Mouse (Mus musculus): ENCODE results near the gene Olfr1095. TPM values are rescaled to one million over a fixed set of nuclear protein-coding genes. Genes with fewer than 3 reads are reported as not detected.

Gene Olfr1095
- not detected in 2 replicates for polyA plus RNA-seq (2015; fragmentation: Nextera tagmentation; extraction: Ambion mirVana)

DNA sequence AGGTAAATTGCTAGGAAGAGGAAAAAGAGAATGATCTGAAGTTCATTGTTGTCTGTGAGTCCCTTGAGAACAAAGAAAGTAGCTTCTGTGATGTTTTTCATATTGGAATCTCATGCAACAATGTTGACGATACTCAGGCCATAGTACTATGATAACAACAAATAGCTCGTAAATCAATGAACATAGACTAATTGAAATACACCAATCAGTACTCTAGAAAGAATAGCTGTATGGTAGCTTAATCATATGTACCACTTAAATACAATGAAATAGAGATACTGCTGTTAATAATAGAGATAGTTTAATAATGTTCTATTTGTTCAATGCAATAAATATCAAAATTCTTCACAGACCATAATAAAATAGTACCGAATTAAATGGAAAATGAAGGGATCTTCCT lies at the start of gene Olfr1095:
Gene Olfr1095, minus strand, starts transcription at position 101 of the 400 bp plus-strand sequence.
- no peak within 1 kb of the TSS for H3K27ac ChIP-seq
- no peak within 1 kb of the TSS for H3K4me2 ChIP-seq
- no peaks in the 10 kb centered on the region for H3K4me1 ChIP-seq
- no peaks in the 10 kb centered on the region for H3K9me3 ChIP-seq
- no peaks in the 10 kb centered on the region for H3K27me3 ChIP-seq
- no peak for ATAC-seq (ENCODE audit: insufficient number of reproducible peaks, insufficient read depth, low FRiP score, low TSS enrichment, low read depth)
- no peaks in the 10 kb centered on the region for H3K36me3 ChIP-seq
- 90% methylated on average over 3 of the region's 3 CpGs for WGBS
- no peak within 1 kb of the TSS for H3K4me3 ChIP-seq
- no peak within 1 kb of the TSS for H3K9ac ChIP-seq

DNA sequence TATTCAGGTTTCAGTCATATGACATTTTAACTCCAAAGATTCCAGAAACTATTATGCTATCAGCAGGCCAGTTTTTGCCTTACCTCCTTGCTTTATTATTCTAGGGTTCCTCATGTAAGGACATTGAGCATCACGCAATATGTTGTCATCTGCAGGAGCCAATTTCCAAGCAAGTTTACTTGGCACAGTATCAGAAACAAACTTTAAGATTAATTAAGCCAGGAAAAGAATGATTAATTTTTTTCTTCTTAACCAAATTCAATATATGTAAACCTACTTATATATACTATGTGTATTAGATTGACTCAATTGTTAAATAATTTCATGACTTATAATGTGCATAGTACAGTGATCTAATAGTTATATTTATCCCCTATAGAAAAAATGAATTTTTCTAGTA lies 40.6 kb upstream of the Olfr1095 start, which contains the start of gene Olfr1097:
Gene Olfr1097, minus strand, starts transcription at position 101 of the 400 bp plus-strand sequence.
- WGBS: 93% methylated on average over 1 of the region's 1 CpGs
- H3K36me3 ChIP-seq: no peaks in the 10 kb centered on the region
- no peak within 1 kb of the TSS for H3K4me2 ChIP-seq
- H3K9me3 ChIP-seq: no peaks in the 10 kb centered on the region
- H3K4me3 ChIP-seq: no peak within 1 kb of the TSS
- no peak within 1 kb of the TSS for H3K9ac ChIP-seq
- H3K27ac ChIP-seq: no peak within 1 kb of the TSS
- H3K4me1 ChIP-seq: no peaks in the 10 kb centered on the region
- no peaks in the 10 kb centered on the region for H3K27me3 ChIP-seq
- ATAC-seq (ENCODE audit: insufficient number of reproducible peaks, insufficient read depth, low FRiP score, low TSS enrichment, low read depth): no peak

DNA sequence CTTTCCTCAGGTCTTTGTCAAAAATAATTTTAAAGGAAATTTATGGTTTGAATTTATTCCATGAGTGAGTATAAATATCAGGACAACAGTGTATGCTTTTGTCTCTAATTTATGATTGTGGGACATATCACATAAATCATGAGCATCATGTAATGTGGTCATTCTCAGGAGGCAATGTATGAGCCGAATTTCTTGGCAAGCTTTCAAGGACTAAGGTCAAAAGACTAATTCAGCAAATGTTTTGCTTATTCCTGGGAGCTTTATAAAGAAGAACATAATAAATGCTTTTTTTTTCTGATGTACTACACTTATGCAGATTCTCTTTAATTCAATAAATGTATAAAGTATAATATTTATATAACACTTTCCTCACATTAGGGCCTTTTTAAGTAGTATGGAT lies 23.2 kb upstream of the Olfr1095 start, which contains the start of gene Gm13723:
Gene Gm13723, minus strand, starts transcription at position 101 of the 400 bp plus-strand sequence.
- WGBS: 66% methylated on average over 1 of the region's 1 CpGs

DNA sequence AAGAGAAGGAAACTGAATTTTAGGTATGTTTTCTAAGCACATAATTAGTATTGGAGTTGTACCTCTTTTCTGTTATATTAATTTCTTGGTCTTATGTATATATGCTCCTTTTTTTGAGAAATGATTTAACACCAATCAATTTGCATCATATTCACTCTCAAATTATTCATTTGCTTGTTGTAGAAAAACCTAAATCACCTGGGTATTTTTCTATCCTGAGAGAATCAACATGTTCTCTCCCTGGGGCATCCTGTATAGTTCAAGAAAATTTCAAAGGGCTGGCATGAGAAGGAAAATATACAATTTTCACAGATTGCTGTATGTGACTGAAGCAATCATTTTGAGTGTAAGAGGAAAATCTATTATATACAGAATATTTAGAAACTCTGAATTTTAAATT lies 27.1 kb downstream of the Olfr1095 start, which contains the start of gene Olfr1094:
Gene Olfr1094, plus strand, starts transcription at position 301 of the 400 bp plus-strand sequence.
- Histone ChIP-seq H3K9ac (no peak within 1 kb of the TSS), H3K36me3 (no peaks in the 10 kb centered on the region), H3K4me3 (no peak within 1 kb of the TSS), H3K9me3 (no peaks in the 10 kb centered on the region), H3K27ac (no peak within 1 kb of the TSS), H3K27me3 (no peaks in the 10 kb centered on the region), H3K4me1 (no peaks in the 10 kb centered on the region), H3K4me2 (no peak within 1 kb of the TSS)
- no peak for ATAC-seq (ENCODE audit: insufficient number of reproducible peaks, insufficient read depth, low FRiP score, low TSS enrichment, low read depth)

More for the DNA sequence above, 23.2 kb upstream of the Olfr1095 start, which contains the start of gene Gm13723:
- Histone ChIP-seq H3K27ac (no peak within 1 kb of the TSS), H3K4me3 (no peak within 1 kb of the TSS), H3K27me3 (no peaks in the 10 kb centered on the region), H3K9me3 (no peaks in the 10 kb centered on the region), H3K4me1 (no peaks in the 10 kb centered on the region), H3K9ac (no peak within 1 kb of the TSS), H3K36me3 (no peaks in the 10 kb centered on the region), H3K4me2 (no peak within 1 kb of the TSS)
- ATAC-seq (ENCODE audit: insufficient number of reproducible peaks, insufficient read depth, low FRiP score, low TSS enrichment, low read depth): no peak

DNA sequence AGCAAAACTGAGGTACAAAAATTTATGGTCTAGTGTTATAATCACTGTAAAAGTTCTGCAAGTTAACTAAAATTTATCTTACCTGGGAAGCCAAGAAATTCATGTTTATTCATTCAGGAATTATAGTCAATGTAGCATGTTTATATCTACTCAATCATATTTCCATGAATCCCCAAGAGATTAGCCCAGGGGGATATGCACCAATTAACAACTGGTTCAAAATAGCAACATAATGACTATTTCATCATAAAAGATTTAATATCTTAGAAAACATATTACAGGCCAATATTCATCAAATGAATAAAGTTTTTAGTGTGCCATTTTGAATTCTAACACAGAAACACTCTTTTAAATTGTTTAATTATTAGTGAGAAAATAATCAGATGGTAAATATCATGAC lies 41.6 kb downstream of the Olfr1095 start, which contains the start of gene Olfr141:
Gene Olfr141, minus strand, starts transcription at position 101 of the 400 bp plus-strand sequence.
- Histone ChIP-seq H3K27ac (no peak within 1 kb of the TSS), H3K27me3 (no peaks in the 10 kb centered on the region), H3K4me1 (no peaks in the 10 kb centered on the region), H3K4me3 (no peak within 1 kb of the TSS), H3K9ac (no peak within 1 kb of the TSS), H3K36me3 (no peaks in the 10 kb centered on the region), H3K9me3 (no peaks in the 10 kb centered on the region), H3K4me2 (no peak within 1 kb of the TSS)
- no peak for ATAC-seq (ENCODE audit: insufficient number of reproducible peaks, insufficient read depth, low FRiP score, low TSS enrichment, low read depth)

Other genes starting within 250 kb of the Olfr1095 start
- gene Olfr1084, start 212.0 kb downstream of the Olfr1095 start, polyA plus RNA-seq (2015; fragmentation: Nextera tagmentation; extraction: Ambion mirVana): not detected in 2 replicates
- gene Olfr1085, start 189.7 kb downstream of the Olfr1095 start, polyA plus RNA-seq (2015; fragmentation: Nextera tagmentation; extraction: Ambion mirVana): not detected in 2 replicates
- gene Olfr1086, start 171.6 kb downstream of the Olfr1095 start, polyA plus RNA-seq (2015; fragmentation: Nextera tagmentation; extraction: Ambion mirVana): not detected in 2 replicates
- not detected in 2 replicates for gene Olfr1087, start 153.3 kb downstream of the Olfr1095 start, polyA plus RNA-seq (2015; fragmentation: Nextera tagmentation; extraction: Ambion mirVana)
- not detected in 2 replicates for gene Olfr1089, start 118.0 kb downstream of the Olfr1095 start, polyA plus RNA-seq (2015; fragmentation: Nextera tagmentation; extraction: Ambion mirVana)
- not detected in 2 replicates for gene Olfr1090, start 92.7 kb downstream of the Olfr1095 start, polyA plus RNA-seq (2015; fragmentation: Nextera tagmentation; extraction: Ambion mirVana)
- gene Olfr1093, start 69.2 kb downstream of the Olfr1095 start, polyA plus RNA-seq (2015; fragmentation: Nextera tagmentation; extraction: Ambion mirVana): not detected in 2 replicates
- not detected in 2 replicates for gene Olfr141, start 41.7 kb downstream of the Olfr1095 start, polyA plus RNA-seq (2015; fragmentation: Nextera tagmentation; extraction: Ambion mirVana)
- not detected in 2 replicates for gene Olfr1094, start 27.0 kb downstream of the Olfr1095 start, polyA plus RNA-seq (2015; fragmentation: Nextera tagmentation; extraction: Ambion mirVana)
- gene Gm13723, start 23.1 kb upstream of the Olfr1095 start, polyA plus RNA-seq (2015; fragmentation: Nextera tagmentation; extraction: Ambion mirVana): not detected in 2 replicates
- not detected in 2 replicates for gene Olfr1097, start 40.5 kb upstream of the Olfr1095 start, polyA plus RNA-seq (2015; fragmentation: Nextera tagmentation; extraction: Ambion mirVana)
- not detected in 2 replicates for gene Olfr1098, start 72.8 kb upstream of the Olfr1095 start, polyA plus RNA-seq (2015; fragmentation: Nextera tagmentation; extraction: Ambion mirVana)
- gene Olfr1099, start 109.0 kb upstream of the Olfr1095 start, polyA plus RNA-seq (2015; fragmentation: Nextera tagmentation; extraction: Ambion mirVana): not detected in 2 replicates
- gene Olfr1100, start 128.3 kb upstream of the Olfr1095 start, polyA plus RNA-seq (2015; fragmentation: Nextera tagmentation; extraction: Ambion mirVana): not detected in 2 replicates
- gene Olfr1101, start 139.5 kb upstream of the Olfr1095 start, polyA plus RNA-seq (2015; fragmentation: Nextera tagmentation; extraction: Ambion mirVana): not detected in 2 replicates
- not detected in 2 replicates for gene Olfr1102, start 146.7 kb upstream of the Olfr1095 start, polyA plus RNA-seq (2015; fragmentation: Nextera tagmentation; extraction: Ambion mirVana)
- gene Olfr1104, start 175.4 kb upstream of the Olfr1095 start, polyA plus RNA-seq (2015; fragmentation: Nextera tagmentation; extraction: Ambion mirVana): not detected in 2 replicates
- not detected in 2 replicates for gene Olfr1105, start 184.8 kb upstream of the Olfr1095 start, polyA plus RNA-seq (2015; fragmentation: Nextera tagmentation; extraction: Ambion mirVana)
- not detected in 2 replicates for gene Olfr1106, start 200.6 kb upstream of the Olfr1095 start, polyA plus RNA-seq (2015; fragmentation: Nextera tagmentation; extraction: Ambion mirVana)
- gene Olfr1107, start 224.1 kb upstream of the Olfr1095 start, polyA plus RNA-seq (2015; fragmentation: Nextera tagmentation; extraction: Ambion mirVana): not detected in 2 replicates
- gene Olfr1109, start 244.3 kb upstream of the Olfr1095 start, polyA plus RNA-seq (2015; fragmentation: Nextera tagmentation; extraction: Ambion mirVana): not detected in 2 replicates

All from embryonic facial prominence, embryonic 13.5 days (tissue).